In the genomic region with DNA sequence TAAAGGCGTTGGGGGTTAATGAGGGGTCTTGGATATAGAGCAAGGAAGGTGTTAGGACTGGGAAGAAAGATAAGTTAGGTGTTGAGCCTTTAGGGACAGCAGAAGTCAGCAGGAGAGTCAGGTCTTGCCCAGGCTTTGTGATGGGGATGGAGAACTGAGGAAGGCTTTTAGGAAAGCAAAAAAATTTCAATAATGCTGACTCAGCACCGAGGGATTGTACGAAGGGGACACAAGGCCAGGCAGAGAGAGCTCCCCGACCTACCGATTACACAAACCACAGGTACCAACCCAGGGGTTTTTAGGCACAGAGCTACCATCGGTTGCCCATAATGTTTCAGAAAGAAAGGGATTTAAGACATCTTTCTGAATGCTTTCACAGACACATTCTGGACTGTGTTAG, we compare ENCODE assay signal across 14 mouse cellular contexts.
"Had no signal": no experiment of that assay in that cellular context is flagged by ENCODE, and none has a peak within 500 bp of the region (broad histone marks: within the 10 kb centered on the region; RNA-seq: fewer than 3 reads in every experiment).

No protein-coding gene starts in this region.

- H3K36me3 ChIP-seq: lung, embryonic 15.5 days; midbrain, embryonic 15.5 days; stomach, embryonic 15.5 days had no signal

- H3K27ac ChIP-seq: lung, embryonic 15.5 days; midbrain, embryonic 13.5 days; midbrain, embryonic 15.5 days; neural tube, embryonic 12.5 days; stomach, embryonic 15.5 days; stomach, postnatal 0 days had no signal

- H3K4me1 ChIP-seq: lung, embryonic 15.5 days; neural tube, embryonic 12.5 days; stomach, embryonic 15.5 days had no signal

- H3K9ac ChIP-seq: liver, postnatal 0 days; lung, embryonic 15.5 days; midbrain, embryonic 13.5 days; midbrain, embryonic 15.5 days; neural tube, embryonic 12.5 days; stomach, embryonic 15.5 days had no signal

- H3K27me3 ChIP-seq: lung, embryonic 15.5 days; midbrain, embryonic 13.5 days; midbrain, embryonic 15.5 days; neural tube, embryonic 12.5 days; stomach, embryonic 15.5 days had no signal

- H3K9me3 ChIP-seq: lung, embryonic 15.5 days; midbrain, embryonic 13.5 days; midbrain, embryonic 15.5 days; neural tube, embryonic 12.5 days; stomach, embryonic 15.5 days had no signal

- H3K4me3 ChIP-seq: lung, embryonic 15.5 days; midbrain, embryonic 13.5 days; midbrain, embryonic 15.5 days; neural tube, embryonic 12.5 days; stomach, embryonic 15.5 days had no signal

- DNase-seq: liver, postnatal 0 days; lung, adult 2 months; lung, postnatal 14 days; lung, postnatal 4 days; right cerebral cortex, postnatal 14 days; thymus, adult 2 months; thymus, postnatal 25 days; thymus, postnatal 4 days had no signal
